Mouse (Mus musculus) lung, postnatal 36 days (tissue): ENCODE data around the gene Crabp1.

Source experiments
- DNase-seq: peaks from one replicate; pipeline ENCODE4 v3.0.0; 2022; ENCODE audit warnings: mixed read lengths

Crabp1 gene

DNA sequence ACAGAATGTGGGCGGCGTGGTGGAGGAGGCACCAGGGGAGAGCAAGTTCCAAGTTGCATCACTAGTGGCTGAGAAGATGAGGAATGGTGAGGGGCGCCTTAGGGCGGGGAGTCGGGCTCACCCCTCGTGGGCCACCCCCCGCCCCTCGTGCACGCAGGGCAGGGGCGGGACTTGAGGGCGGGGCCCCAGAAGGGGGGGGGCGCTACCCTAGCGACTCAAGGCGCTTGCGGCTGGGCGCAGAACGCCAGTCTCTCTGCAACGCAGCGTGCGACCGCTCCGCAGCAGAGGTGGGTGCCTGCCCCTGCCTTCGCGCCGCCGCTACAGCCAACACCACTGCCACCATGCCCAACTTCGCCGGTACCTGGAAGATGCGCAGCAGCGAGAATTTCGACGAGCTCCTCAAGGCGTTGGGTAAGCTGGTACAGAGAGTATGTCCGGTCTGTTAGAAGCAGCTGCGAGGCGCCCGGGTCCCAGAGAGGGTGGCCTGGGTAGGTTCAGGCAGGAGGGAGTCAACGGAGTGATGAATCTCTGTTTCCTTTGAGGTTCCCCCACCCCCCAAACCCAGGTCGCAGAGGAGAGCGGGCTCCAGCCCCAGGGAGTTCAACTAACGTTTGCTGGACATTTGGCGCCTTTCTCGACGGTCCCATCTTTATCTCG lies at the start of gene Crabp1:
TSS of gene Crabp1 (plus strand) at position 188 of the 657 bp plus-strand sequence.
- no peak for DNase-seq

DNA sequence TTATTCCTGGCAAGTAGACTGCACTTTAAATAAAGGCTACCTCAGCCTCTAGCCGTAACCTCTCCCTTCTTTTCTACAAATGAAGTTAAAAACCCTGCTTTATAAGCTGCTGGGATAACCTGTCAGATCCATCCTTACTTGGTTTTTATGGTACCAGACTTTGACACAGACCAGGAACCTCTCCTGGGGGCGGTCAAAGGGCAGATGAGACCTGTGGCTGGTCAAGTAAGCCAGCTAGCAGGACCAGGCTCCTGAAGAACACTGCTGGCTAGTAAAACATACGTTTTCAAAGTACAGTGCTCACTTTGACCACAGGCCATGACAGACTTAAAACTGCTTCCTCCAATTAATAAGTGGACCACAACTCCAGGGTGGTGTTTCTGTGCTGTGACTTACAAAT lies 48.8 kb upstream of the Crabp1 start:
- DNase-seq = no peak

DNA sequence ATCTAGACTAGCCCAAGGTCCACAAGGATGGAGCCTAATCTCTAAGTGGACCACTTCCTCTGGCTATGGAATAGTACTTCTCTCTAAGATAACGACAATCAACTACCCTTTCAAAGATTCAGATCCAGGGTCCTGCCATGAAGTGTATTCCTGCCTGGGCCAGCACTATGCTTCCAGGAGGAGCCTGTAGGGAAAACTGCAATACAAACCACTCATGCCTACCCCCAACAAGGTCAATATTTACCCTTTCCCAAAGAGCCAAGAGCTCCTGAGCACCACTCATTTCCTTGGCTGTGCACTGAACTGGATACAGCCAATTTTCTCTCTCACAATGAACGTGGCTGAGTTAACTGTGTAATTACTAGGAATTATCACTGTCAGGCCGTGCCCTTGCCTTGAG lies 47.0 kb upstream of the Crabp1 start:
- peak; percentile 69 for DNase-seq

DNA sequence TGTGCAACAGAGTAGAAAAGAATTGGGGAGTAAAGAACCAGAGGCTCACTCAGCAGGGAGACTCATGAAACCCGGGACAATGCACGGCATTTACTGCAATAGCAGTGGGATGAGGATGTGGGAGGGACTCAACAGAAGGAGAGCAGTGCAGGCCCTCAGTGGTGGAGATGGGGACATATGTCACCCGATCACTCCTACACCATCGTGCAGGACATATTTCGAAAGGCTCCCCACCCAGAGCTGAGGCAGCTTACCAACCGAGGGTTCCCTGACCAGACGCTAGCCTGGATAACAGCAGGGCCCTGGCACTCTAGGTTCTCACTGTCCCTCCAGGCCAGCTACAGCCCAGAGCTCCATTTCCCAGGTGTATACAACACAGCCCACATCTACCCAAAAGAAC lies 42.4 kb upstream of the Crabp1 start:
- DNase-seq = no peak

DNA sequence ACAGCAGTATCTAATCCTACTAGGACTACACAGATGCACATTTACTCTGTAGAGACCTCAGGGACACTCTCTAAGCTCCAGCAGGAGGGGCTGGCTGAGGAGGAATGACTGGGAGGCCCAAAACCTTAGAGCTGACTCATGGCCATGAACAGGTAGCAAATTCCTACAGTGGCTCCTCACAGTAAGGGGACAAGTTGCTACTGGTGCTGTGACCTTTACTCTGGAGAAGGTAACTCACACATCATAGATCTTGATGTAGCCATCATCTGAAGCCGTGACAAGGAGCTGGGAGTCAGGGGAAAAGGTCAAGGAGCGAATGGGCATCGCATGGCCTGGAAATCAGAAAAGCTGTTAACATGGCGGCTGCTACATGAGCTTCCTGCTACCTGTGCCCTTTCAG lies 42.0 kb upstream of the Crabp1 start:
- DNase-seq = no peak

DNA sequence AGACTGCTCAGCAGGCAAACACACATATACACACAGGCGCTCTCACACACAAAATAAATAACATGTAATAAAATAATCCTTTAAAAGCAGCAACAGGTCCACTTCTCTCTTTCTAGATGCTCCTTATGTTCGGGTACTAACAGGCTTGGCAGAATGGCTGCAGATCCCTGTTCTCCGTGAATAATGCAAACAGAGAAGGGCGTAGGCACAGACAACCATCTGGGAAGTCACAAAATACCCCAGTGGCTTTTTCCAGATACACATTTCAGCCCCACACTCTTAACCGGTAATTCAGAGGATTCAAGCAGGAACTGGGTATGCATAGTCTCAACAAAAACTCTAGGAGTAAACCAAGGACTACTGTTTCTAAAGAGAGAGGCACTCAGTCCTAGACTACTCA lies 38.2 kb upstream of the Crabp1 start:
- no peak for DNase-seq

DNA sequence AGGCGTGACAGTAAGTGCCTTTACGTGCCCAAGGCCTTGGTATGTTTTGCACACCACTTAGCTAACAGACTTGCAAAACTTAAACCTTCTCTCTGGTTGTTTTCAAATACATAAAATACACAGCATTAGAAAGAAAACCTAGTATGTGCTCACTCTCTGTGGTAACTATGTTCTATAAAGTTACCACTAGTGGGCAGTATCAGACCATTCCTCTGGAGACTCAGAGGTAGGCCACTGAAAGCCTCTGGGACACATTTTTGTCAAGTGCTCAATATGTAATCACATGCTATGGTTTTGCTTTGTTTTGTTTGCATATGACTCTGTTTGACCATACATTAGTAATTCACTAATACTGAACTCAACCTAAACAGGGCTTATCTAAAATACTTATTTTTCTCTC lies 32.4 kb upstream of the Crabp1 start:
- peak; percentile 22 for DNase-seq

DNA sequence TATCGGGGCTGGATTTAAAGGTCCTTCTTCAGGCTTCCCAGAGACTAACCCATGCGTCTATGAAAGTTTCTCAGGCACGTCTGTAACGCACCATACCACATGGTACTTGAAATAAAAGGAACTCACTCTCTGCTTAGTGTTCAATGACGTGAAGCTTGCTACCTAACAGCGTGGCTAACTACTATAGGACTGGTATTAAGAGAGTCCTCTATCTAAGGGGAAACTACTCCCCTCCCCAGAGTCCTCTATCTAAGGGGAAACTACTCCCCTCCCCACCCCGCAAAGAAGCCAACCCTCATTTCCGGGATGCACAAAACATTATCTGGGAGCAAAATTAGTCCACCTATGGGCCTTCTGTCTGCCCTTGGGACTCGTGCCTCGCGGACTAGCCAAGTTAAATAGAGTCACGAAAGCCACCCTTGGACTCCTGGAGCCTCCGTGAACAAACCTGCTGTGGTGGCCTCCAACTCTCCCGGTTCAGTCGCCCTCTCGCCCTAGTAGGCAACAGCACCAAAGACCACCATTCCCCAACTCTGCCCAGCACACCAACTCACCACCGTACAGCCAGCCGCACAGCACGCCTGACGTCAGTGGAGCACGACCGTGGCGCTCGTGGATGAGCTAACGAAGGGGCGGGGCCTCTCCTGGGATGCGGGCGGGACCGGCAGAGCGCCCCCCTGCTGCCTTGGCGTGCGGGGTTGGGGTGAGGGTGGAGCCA lies 30.5 kb upstream of the Crabp1 start, which contains the start of gene Wdr61:
TSS of gene Wdr61 (minus strand) at position 599 of the 718 bp plus-strand sequence.
- DNase-seq = peak; percentile 98

DNA sequence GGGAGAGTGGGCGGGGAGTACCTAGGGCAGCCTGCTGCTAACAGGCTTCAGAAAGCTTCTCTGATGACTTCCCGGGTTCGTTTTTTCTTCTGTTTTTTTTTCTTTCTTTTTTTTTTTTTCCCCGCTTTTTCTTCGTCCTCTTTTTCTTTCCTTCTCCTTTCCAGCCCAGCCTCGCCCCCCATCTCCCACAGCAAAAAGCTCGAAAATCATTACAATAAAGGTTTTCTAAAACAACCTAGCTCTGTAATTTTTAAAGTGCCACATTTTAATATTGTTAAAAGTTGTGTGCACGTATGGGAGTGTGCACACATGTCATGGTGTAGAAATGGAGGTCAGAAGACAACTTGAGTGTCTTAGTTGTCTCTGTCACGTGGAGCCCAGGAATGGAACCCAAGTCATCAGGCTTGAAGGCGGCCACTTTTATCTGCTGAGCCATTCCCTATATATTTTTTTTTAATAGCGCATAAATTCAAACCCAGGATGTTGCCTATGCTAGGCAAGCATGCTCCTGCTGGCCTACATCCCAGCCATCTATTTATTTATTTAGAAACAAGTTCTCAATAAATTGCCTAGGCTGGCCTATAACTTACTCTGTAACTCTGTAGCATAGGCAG lies 29.8 kb upstream of the Crabp1 start:
- DNase-seq = no peak

DNA sequence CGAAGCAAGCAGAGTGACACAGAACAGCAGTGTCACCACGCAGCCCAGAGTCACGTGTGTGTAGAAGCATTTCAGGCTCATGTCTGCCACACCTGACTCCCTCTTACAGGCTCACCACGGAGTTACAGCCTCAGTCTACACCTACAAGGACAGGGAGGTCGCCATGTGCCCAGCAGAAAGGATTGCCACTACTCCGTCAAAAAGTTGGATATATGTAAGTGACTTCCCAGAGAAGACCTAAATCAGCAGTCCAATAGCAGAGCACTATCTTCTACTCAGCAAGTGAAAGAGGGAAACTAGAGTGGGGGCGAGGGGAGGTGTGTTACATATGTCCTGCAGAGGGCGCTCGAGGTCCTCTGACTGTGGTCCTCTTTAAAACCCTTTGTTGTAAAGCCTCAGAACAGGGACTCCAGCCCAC lies 28.3 kb upstream of the Crabp1 start:
- DNase-seq = peak; percentile 63

DNA sequence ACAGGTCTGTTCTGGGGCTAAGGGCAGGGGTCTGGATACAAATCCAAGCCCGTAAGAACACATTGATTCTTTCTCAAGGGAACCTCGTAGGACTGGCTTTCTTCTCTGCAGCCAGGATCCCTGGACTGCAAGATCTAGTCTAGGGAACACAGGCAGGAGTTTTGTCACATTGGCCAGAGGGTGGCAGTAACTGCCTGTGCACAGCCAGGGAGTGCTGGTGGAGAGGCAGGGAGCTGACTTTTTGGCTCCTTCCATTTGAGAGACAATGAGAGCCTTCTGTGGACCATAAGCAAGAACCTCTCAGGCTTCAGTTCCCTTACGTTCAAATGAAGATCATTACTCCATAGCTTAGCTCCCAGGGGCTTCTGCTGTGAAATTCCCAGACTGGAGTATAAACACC lies 26.2 kb upstream of the Crabp1 start:
- DNase-seq = peak; percentile 42

DNA sequence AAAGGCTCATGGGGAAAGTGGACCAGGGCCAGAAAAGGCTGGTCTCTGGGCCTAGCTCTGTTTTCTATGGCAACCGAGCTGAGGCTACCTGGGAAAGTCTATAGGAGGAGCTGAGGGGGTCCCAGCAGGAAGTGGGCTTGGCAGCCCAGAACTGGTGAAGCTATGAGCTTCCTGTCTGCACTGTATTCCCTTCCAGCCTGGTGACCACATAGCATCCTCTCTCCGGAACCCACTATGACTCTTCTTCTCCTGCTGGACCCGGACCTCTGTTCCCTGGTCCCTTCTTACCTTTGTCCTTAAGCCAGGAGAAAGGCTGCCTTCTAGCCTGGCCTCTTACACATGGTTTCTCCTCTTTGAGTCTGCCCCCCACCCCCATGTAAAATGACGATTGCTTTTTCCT lies 20.7 kb upstream of the Crabp1 start:
- no peak for DNase-seq

DNA sequence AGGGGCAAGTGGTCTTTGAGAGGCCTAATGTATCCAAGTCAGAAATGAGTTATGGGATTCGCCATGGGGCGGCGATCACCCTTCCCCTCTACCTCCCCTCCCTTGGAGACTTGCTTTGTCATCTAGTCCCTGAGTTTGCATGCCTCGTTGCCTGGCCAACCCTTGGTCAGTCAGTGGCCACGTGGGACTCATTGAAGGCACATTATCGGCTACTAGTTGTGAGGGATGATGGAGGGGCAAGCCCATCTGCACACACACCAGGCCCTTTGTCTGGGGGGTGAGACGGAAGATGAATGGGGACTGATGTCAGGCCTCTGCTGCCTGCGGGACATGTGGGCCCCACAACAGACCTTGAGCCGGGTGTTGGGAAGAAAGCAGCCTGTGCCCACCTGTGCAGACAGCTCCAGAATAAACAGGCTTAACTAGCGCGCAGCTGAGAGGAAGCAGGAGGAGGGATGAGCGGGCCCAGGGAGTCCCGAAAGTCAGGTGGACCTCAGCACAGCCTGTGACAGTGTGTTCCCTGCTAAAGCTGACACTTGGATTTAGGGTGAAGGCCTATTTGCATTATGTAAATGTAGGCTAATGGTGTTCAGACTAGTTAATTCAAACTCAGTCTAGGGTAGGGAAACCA lies 18.7 kb upstream of the Crabp1 start:
- no peak for DNase-seq

DNA sequence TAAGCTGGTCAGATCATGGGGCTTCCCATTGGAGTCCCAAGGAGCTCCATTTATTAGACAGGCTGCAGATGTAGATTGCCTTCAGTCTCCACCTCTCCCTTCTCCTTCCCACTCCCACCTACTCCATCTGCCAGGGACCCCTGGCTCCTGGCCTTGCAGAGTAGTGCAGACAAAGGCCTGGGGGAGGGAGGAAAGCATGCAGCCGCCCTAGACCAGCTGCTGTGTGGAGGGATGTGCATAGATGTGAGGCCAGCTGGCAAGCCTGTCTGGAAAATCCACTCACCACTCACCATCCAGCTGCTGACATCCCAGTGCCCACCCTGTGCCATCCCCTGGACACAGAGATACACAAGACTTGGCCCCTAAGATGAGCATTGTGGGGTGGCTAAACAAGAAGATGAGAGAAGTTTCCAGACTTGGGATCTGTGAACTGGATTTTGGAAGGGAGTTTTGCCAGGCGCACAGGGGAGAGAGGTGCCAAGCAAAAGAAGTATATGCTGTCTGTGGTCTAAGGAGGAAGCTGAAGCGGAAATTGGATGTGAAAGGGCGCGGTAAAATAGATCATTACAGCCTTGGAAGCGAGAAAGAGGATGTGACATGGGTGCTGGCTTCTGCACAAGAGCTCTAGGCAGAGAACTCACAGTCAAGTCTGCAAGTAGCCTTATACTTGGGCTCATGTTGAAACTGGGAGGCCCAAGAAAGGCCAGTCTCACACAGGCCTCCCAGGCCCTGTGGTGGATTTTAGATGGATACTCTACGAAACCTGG lies 14.2 kb upstream of the Crabp1 start:
- no peak for DNase-seq

DNA sequence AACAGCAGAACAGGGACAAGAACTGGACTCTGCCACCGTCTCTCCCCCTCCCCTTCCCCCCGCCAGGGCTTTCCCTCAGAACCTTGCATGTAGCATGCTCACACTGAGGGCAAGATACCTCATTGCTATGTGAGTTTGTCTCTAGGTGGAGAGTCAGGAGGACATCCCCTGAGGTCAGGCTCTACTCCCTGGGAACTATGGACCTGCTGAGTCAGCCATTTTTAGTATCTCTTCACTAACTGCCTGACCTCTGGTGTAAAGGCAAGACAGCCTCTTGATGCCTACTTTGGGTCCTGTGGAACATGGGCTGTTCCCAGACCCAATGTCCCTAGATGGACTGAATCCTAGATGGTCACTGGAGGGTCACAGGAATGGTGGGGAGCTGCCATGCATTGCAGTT lies 12.9 kb upstream of the Crabp1 start:
- DNase-seq = no peak

DNA sequence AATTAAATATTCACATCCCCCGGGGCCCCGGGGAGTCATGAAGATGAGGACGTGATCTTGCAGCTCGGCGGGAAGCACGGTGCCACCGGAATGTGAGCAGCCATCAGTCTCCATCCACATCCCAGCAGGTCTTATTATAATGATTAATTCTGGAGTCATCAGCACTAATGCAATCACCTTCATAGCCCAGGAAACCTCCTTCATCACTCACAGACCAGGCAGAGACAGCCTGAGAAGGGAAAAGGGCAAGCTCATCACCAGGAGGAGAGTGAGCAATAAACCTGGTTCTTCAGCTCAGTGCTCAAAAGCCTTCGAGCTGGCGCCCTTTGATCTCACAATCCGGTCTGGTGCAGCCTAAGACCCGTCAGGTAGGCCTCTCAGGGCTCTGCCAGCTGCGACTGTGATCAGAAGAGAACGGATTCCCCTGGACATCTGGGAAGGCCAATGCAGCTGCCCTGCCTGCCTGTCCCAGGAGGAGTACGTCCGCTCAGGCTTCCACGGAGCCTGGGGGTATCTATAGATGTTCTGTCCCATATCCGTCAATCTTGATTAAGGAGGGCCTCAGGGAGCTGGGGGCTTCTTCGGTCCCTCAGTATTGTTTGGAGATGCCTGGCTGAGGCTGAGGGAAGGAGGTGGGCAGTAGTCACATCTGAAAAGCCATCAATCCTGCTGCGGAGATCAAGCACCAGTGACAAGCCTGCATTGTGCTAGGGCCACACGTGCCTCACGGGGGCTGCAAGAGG lies 12.2 kb upstream of the Crabp1 start:
- no peak for DNase-seq

DNA sequence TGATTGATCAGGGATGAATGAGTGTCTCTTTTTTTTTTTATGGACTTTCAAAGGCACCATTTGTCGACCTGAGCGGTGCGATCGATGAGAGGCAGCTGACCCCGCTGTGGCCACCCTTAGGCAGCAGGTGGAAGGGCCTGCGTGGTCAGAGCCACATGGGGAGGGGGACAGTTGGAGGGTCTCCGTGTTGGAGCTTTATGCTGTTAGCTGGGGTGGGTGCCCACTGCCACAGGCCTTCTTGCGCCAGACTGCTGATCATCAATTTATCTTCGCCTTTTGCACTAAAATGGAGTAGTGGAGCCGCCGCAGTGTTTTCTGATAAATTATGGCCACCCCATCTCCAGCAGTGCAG lies 11.6 kb upstream of the Crabp1 start:
- no peak for DNase-seq

DNA sequence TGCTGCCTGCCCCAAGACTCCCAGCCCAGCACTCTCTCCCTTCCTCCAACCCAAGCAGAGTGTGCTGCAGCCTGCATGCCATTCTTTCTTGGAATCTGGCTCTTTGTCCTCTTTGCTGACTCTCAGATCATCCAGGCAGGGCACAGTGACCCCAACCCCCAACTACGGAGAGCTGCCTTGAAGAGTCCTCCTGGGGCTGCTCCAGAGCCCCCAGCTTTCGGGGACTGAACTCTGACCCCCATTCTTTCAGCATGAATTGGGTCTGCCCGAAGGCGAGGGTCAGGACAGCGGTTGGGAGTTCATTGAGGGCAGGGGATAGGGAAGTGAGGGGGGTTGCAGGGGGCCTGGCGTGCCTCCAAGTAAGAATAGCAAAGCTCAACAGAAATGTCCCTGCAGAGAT lies 5.0 kb upstream of the Crabp1 start:
- no peak for DNase-seq

DNA sequence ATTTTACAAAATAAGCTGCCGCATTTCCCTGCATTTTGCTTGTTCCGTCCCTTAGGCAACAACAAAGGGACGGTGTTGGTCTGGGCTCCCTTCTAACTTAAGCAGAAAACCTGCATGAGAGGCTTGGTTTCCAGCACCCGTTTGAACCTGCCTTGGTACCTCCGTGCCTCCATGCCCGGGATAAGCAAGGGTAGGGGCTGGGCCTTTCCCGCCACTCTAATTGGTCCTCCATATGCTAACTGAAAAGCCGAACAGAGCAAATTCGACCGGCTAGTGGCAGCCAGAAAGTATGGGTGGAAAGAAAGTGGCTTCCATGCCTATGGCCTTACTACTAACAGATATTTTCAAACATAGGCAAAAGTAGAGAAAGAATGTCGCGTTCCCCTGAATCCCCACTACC lies 457 bp upstream of the Crabp1 start:
- no peak for DNase-seq

DNA sequence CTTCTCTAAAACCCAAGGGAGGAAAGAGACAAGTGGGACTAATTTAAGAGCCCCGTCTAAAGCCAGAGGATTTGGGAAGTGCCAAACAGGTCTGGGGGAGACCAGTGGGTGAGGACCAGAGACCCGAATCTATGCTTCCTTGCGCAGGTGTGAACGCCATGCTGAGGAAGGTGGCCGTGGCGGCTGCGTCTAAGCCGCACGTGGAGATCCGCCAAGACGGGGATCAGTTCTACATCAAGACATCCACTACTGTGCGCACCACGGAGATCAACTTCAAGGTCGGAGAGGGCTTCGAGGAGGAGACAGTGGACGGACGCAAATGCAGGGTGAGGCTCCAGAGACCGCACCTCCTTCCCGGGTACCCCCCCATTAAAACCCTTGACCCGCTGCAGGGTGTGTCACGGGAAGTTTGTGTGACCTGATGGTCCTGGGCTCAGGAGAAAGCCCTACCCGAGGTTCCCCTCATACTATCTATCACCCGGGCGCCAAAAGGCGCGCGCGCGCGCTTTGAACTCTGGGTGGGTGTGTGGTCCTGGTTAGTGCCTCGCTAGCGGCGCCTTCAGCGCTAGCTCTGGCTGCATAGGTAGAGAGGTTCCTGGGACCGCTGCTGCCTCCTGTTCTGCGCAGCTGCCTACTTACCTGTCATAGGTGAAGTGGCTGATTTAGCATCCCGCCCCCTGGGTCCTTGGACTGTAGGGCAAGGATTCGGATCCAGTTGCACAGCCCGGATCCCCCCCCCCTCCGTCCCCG lies 963 bp downstream of the Crabp1 start:
- no peak for DNase-seq

DNA sequence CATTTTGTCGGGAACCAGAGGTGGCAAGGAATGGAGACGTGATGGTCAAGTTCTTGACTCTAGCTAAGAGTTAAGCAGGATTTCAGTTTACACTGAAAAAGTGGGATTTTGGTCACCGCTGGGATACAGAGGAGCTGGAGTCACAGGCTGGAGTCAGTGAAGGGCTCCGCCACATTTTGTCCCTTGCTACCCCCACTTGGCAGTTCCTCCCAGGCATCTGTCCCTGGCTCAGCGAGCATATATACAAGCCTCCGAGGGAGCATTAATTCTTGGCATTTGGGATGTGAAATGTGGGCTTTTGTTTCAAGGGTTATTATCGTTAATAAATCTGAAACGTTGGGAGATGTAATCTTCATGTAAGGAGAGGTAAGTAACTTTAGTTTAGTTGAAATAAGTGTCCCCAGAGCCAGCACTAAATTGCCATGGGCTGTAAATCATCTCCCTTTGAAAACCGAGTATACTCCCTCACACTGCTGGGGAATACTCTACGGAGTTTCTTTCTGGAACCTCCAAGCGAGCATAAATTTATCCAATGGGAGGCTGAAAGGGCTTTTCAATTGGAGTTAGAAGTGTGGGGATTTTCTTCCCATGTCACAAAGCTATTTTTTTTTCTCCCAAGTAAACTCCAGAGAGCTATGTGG lies 5.7 kb downstream of the Crabp1 start:
- no peak for DNase-seq
